Mouse (Mus musculus): Measurements from ENCODE around the gene Fam166a.

DNA sequence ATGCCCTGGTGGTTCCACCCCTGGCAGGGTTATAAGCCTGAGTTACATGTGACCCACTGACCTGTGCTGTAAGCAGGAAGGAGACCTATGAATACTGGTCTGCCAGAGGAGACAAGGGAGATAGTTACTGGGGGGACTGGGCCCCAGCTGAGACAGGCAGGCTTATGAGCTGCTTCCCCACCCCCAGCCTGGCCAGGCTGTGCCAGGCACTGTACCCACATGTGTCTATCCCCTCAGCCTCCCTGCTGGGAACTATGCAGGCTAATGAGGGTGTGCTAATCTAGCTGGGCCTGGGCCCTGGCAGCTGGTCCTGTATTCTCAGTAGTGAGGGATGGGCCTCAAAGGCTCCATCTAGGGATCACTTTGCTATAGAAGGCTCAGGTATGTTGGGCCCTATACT lies 48.7 kb downstream of the Fam166a start:
- TF ChIP-seq CTCF (IDR thresholded peaks at IDR 0.05; ENCODE audit: low read depth) (no peak), EP300 (optimal IDR thresholded peaks at IDR 0.05) (no peak)

Data from stomach, postnatal 0 days (tissue).